Mouse (Mus musculus) myocyte (in vitro differentiated cells): ENCODE measurements around the gene Rpl14.

Experiments used
- E2F4 ChIP-seq: IDR thresholded peaks from one replicate; pipeline ENCODE4 v1.6.1; 2011; ENCODE audit warnings: mild to moderate bottlenecking, control low read depth, moderate library complexity; ENCODE audit not compliant: insufficient read depth
- MAX ChIP-seq: IDR thresholded peaks from one replicate; pipeline ENCODE4 v1.6.1; 2011; ENCODE audit warnings: low read depth, mild to moderate bottlenecking, control low read depth
- MYOD1 ChIP-seq, 3 experiments: IDR thresholded peaks; one replicate each; pipeline ENCODE4 v1.6.1; 2011; ENCODE audit warnings: control low read depth in 2 of 3, low read depth in 2 of 3, mild to moderate bottlenecking in 2 of 3, moderate library complexity in 1 of 3; ENCODE audit not compliant: insufficient read length in 2 of 3, control insufficient read depth in 1 of 3
- MYOG ChIP-seq, 3 experiments: IDR thresholded peaks; one replicate each; pipeline ENCODE4 v1.6.1; 2011; ENCODE audit warnings: control low read depth in 2 of 3, low read depth in 2 of 3, mild to moderate bottlenecking in 2 of 3; ENCODE audit not compliant: insufficient read length in 2 of 3, control insufficient read depth in 1 of 3, insufficient read depth in 1 of 3
- POLR2A ChIP-seq: IDR thresholded peaks from one replicate; pipeline ENCODE4 v1.6.1; 2011; ENCODE audit warnings: low read depth, mild to moderate bottlenecking, control low read depth, moderate library complexity; ENCODE audit not compliant: insufficient read length
- POLR2AphosphoS2 ChIP-seq: IDR thresholded peaks from one replicate; pipeline ENCODE4 v1.6.1; 2011; ENCODE audit warnings: low read depth, control low read depth; ENCODE audit not compliant: insufficient read length
- REST ChIP-seq: IDR thresholded peaks from one replicate; pipeline ENCODE4 v1.6.1; 2011; ENCODE audit warnings: mild to moderate bottlenecking, control low read depth, moderate library complexity; ENCODE audit not compliant: insufficient read depth, insufficient read length
- TCF3 ChIP-seq: IDR thresholded peaks from one replicate; pipeline ENCODE4 v1.6.1; 2011; ENCODE audit warnings: low read depth, control low read depth; ENCODE audit not compliant: insufficient read length
- USF1 ChIP-seq: IDR thresholded peaks from one replicate; pipeline ENCODE4 v1.6.1; 2011; ENCODE audit warnings: low read depth, mild to moderate bottlenecking, control low read depth, moderate library complexity

- TF ChIP-seq MAX (no peak), USF1 (no peak), E2F4 (no peak), POLR2AphosphoS2 (no peak), MYOD1 (IDR thresholded peaks at IDR 0.05; ENCODE audit: control insufficient read depth in 1 of 3, insufficient read length in 2 of 3, low read depth in 2 of 3) (no peak), POLR2A (no peak), MYOG (IDR thresholded peaks at IDR 0.05; ENCODE audit: control insufficient read depth in 1 of 3, insufficient read depth in 1 of 3, insufficient read length in 2 of 3, low read depth in 2 of 3) (no peak), REST (no peak), TCF3 (no peak)
Observed at GRCm38 (mm10) chr9:120620409-120620745, 49.1 kb downstream of the Rpl14 start.
